Mouse (Mus musculus) retina, postnatal 1 day (tissue): ENCODE measurements around the gene Lrrc74a.

Source experiments
- DNase-seq: peaks from one replicate; pipeline ENCODE4 v3.0.0-alpha.2; 2012

The Lrrc74a gene

GRCm38 (mm10) chr12:86721453-86721852, 12.7 kb upstream of the Lrrc74a start:
- no peak for DNase-seq

- no peak for DNase-seq
Measured at GRCm38 (mm10) chr12:86724300-86724699, 9.9 kb upstream of the Lrrc74a start.

GRCm38 (mm10) chr12:86725706-86726105, 8.5 kb upstream of the Lrrc74a start:
- DNase-seq: no peak

GRCm38 (mm10) chr12:86726120-86726640, 8.0 kb upstream of the Lrrc74a start, which contains the start of gene Angel1:
Gene Angel1 (minus strand): TSS chr12:86726460.
- DNase-seq: peak; percentile 97

- no peak for DNase-seq
Measured at GRCm38 (mm10) chr12:86761036-86761435, 26.9 kb downstream of the Lrrc74a start.

- no peak for DNase-seq
Measured at GRCm38 (mm10) chr12:86764060-86764459, 29.9 kb downstream of the Lrrc74a start.

- DNase-seq: no peak
Measured at GRCm38 (mm10) chr12:86766467-86766866, 32.3 kb downstream of the Lrrc74a start.

- DNase-seq: peak; percentile 81
Measured at GRCm38 (mm10) chr12:86767868-86768631, 33.9 kb downstream of the Lrrc74a start.

- DNase-seq: peak; percentile 85
Measured at GRCm38 (mm10) chr12:86768986-86769580, 34.9 kb downstream of the Lrrc74a start.

GRCm38 (mm10) chr12:86769819-86770218, 35.6 kb downstream of the Lrrc74a start:
- DNase-seq: no peak

GRCm38 (mm10) chr12:86770261-86770670, 36.1 kb downstream of the Lrrc74a start:
- peak; percentile 56 for DNase-seq

- DNase-seq: no peak
Measured at GRCm38 (mm10) chr12:86770927-86771326, 36.8 kb downstream of the Lrrc74a start.

GRCm38 (mm10) chr12:86771823-86772427, 37.8 kb downstream of the Lrrc74a start:
- peak; percentile 95 for DNase-seq

GRCm38 (mm10) chr12:86772551-86772950, 38.4 kb downstream of the Lrrc74a start:
- no peak for DNase-seq

GRCm38 (mm10) chr12:86775561-86776280, 41.6 kb downstream of the Lrrc74a start:
- DNase-seq: no peak

GRCm38 (mm10) chr12:86776341-86776860, 42.2 kb downstream of the Lrrc74a start:
- DNase-seq: no peak

- DNase-seq: no peak
Measured at GRCm38 (mm10) chr12:86778531-86778930, 44.4 kb downstream of the Lrrc74a start.

- peak; percentile 67 for DNase-seq
Measured at GRCm38 (mm10) chr12:86779206-86779989, 45.2 kb downstream of the Lrrc74a start.

- DNase-seq: no peak
Measured at GRCm38 (mm10) chr12:86781654-86782202, 47.6 kb downstream of the Lrrc74a start.

- DNase-seq: no peak
Measured at GRCm38 (mm10) chr12:86786149-86787019, 52.2 kb downstream of the Lrrc74a start.
